Mouse (Mus musculus) heart, postnatal 0 days (tissue): Measurements from ENCODE around the gene Prr14.

Source experiments
- CTCF ChIP-seq: IDR thresholded peaks from 2 replicates; pipeline ENCODE4 v1.5.1; 2016; ENCODE audit warnings: antibody characterized with exemption, control low read depth, low read depth
- EP300 ChIP-seq: IDR thresholded peaks from 2 replicates; pipeline ENCODE4 v1.6.1; 2016; ENCODE audit warnings: antibody characterized with exemption, low read depth

GRCm38 (mm10) chr7:127443976-127444375 lies 15.4 kb upstream of the Prr14 start:
- no peak for TF ChIP-seq CTCF
- no peak for TF ChIP-seq EP300
